Mouse (Mus musculus): ENCODE results near the gene Nrxn3. TPM values are rescaled to one million over a fixed set of nuclear protein-coding genes. Genes with fewer than 3 reads are reported as not detected.

Nrxn3 gene
- polyA plus RNA-seq, 1 experiment from 2014 or later, result 0.72 TPM

DNA sequence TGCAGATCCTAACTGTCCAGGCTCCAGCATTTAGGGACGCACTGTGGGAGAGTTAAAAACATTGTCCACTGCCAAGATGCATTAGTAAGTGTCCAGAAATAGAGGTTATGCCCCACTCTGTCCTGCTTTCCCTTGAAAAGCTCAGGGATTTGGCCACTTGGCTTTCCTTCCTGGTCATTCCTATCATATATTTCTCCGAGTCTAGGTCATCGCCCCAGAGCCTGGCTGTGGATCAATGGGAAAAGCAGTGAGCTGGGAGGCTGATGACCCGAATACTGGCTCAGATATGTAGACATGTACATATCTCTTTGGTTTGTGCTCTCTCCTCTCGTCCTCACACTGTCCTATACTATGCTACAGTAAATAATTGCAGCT is 96.6 kb downstream of the Nrxn3 start:
- no peaks in the 10 kb centered on the region for H3K36me3 ChIP-seq (replicated peaks; ENCODE audit: insufficient read depth, low read length)
- H3K4me2 ChIP-seq (ENCODE audit: low read depth, low read length), result no peak overlapping the region
- 60% methylated on average over 5 of the region's 5 CpGs for WGBS (ENCODE audit: insufficient replicate concordance)
- TF ChIP-seq EP300 (IDR thresholded peaks at IDR 0.05; ENCODE audit: low read depth) (no peak), CTCF (IDR thresholded peaks at IDR 0.05; ENCODE audit: low read depth) (no peak)
- no peak for DNase-seq
- ATAC-seq, result no peak
- H3K27me3 ChIP-seq (ENCODE audit: insufficient read depth, low read length), result no peaks in the 10 kb centered on the region
- H3K9me3 ChIP-seq (ENCODE audit: low read length), result no peaks in the 10 kb centered on the region
- no peaks in the 10 kb centered on the region for H3K4me1 ChIP-seq (ENCODE audit: insufficient read depth)
- no peak overlapping the region for H3K4me3 ChIP-seq (ENCODE audit: low read depth, low read length)
- no peak overlapping the region for H3K9ac ChIP-seq (replicated peaks)
- no peak overlapping the region for H3K27ac ChIP-seq (ENCODE audit: low read depth)

- Histone ChIP-seq H3K4me1 (ENCODE audit: insufficient read depth) (no peaks in the 10 kb centered on the region), H3K27me3 (ENCODE audit: insufficient read depth, low read length) (no peaks in the 10 kb centered on the region), H3K4me2 (ENCODE audit: low read depth, low read length) (no peak overlapping the region), H3K27ac (ENCODE audit: low read depth) (no peak overlapping the region), H3K9me3 (ENCODE audit: low read length) (no peaks in the 10 kb centered on the region), H3K9ac (replicated peaks) (no peak overlapping the region), H3K36me3 (replicated peaks; ENCODE audit: insufficient read depth, low read length) (no peaks in the 10 kb centered on the region), H3K4me3 (ENCODE audit: low read depth, low read length) (no peak overlapping the region)
- whole genome bisulfite sequencing (ENCODE audit: insufficient replicate concordance), result 37% methylated on average over 3 of the region's 3 CpGs
- ATAC-seq (no peak), DNase-seq (no peak)
- TF ChIP-seq EP300 (IDR thresholded peaks at IDR 0.05; ENCODE audit: low read depth) (no peak), CTCF (IDR thresholded peaks at IDR 0.05; ENCODE audit: low read depth) (no peak)
These were observed 97.5 kb downstream of the Nrxn3 start for GRCm38 (mm10) chr12:88820131-88820530.

DNA sequence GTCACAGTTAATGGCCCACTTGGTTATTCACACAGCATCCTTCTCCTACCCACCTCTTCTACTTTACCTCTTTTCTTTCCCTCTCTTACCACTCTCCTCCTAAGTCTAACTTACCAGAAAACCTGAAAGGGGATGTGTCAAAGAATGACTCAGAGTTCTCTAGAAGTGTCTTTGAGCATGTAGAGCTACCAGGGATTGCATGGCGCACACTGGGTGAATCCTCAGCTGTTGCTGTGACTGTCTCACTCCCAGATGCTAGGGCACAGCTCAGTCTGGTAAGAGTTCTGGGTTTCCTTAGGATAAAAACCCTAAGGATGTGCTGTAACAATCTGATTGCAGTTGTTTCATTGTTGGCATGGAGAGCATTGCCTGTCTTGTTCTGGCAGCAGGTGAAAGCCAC is 108.2 kb downstream of the Nrxn3 start:
- H3K4me1 ChIP-seq (ENCODE audit: insufficient read depth), result no peaks in the 10 kb centered on the region
- no peaks in the 10 kb centered on the region for H3K36me3 ChIP-seq (replicated peaks; ENCODE audit: insufficient read depth, low read length)
- 75% methylated on average over 1 of the region's 1 CpGs for whole genome bisulfite sequencing (ENCODE audit: insufficient replicate concordance)
- H3K9ac ChIP-seq (replicated peaks), result no peak overlapping the region
- H3K4me2 ChIP-seq (ENCODE audit: low read depth, low read length), result no peak overlapping the region
- H3K9me3 ChIP-seq (ENCODE audit: low read length), result no peaks in the 10 kb centered on the region
- H3K27me3 ChIP-seq (ENCODE audit: insufficient read depth, low read length), result no peaks in the 10 kb centered on the region
- ATAC-seq (no peak), DNase-seq (no peak)
- no peak overlapping the region for H3K4me3 ChIP-seq (ENCODE audit: low read depth, low read length)
- TF ChIP-seq EP300 (IDR thresholded peaks at IDR 0.05; ENCODE audit: low read depth), result no peak
- TF ChIP-seq CTCF (IDR thresholded peaks at IDR 0.05; ENCODE audit: low read depth), result no peak
- no peak overlapping the region for H3K27ac ChIP-seq (ENCODE audit: low read depth)

DNA sequence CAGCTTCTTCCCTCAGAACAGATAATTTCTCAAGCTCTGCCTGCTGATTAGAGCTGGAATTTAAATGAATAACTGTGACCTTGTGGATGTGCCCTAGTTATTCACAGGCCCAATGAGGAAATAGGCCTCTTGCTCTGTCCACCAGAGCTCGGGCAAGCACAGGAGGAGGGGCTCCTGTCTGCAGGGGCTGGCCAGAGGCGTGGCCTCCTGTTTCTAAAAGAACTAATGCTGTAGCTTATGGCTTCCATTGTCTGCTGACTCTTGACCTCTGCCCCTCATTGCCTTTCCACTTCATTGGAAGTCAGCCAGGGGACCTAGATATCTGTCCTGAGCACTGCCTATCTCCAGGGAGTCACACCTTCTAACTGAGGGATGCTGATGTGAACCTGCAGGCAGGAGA is 113.1 kb downstream of the Nrxn3 start:
- ATAC-seq (no peak), DNase-seq (no peak)
- Histone ChIP-seq H3K4me3 (ENCODE audit: low read depth, low read length) (no peak overlapping the region), H3K9ac (replicated peaks) (no peak overlapping the region), H3K4me2 (ENCODE audit: low read depth, low read length) (no peak overlapping the region), H3K4me1 (ENCODE audit: insufficient read depth) (no peaks in the 10 kb centered on the region), H3K9me3 (ENCODE audit: low read length) (no peaks in the 10 kb centered on the region), H3K36me3 (replicated peaks; ENCODE audit: insufficient read depth, low read length) (no peaks in the 10 kb centered on the region), H3K27ac (ENCODE audit: low read depth) (no peak overlapping the region), H3K27me3 (ENCODE audit: insufficient read depth, low read length) (no peaks in the 10 kb centered on the region)
- TF ChIP-seq EP300 (IDR thresholded peaks at IDR 0.05; ENCODE audit: low read depth), result no peak
- TF ChIP-seq CTCF (IDR thresholded peaks at IDR 0.05; ENCODE audit: low read depth), result no peak
- WGBS (ENCODE audit: insufficient replicate concordance), result 32% methylated on average over 2 of the region's 2 CpGs

- Histone ChIP-seq H3K4me2 (ENCODE audit: low read depth, low read length) (no peak overlapping the region), H3K27ac (ENCODE audit: low read depth) (no peak overlapping the region), H3K4me1 (ENCODE audit: insufficient read depth) (no peaks in the 10 kb centered on the region), H3K36me3 (replicated peaks; ENCODE audit: insufficient read depth, low read length) (no peaks in the 10 kb centered on the region), H3K4me3 (ENCODE audit: low read depth, low read length) (no peak overlapping the region), H3K27me3 (ENCODE audit: insufficient read depth, low read length) (no peaks in the 10 kb centered on the region), H3K9me3 (ENCODE audit: low read length) (no peaks in the 10 kb centered on the region), H3K9ac (replicated peaks) (no peak overlapping the region)
- DNase-seq (no peak), ATAC-seq (no peak)
- TF ChIP-seq EP300 (IDR thresholded peaks at IDR 0.05; ENCODE audit: low read depth) (no peak), CTCF (IDR thresholded peaks at IDR 0.05; ENCODE audit: low read depth) (no peak)
- WGBS (ENCODE audit: insufficient replicate concordance), result 82% methylated on average over 7 of the region's 7 CpGs
These were observed 117.0 kb downstream of the Nrxn3 start for GRCm38 (mm10) chr12:88839724-88840123.

- H3K4me2 ChIP-seq (ENCODE audit: low read depth, low read length), result no peak overlapping the region
- WGBS (ENCODE audit: insufficient replicate concordance), result 78% methylated on average over 6 of the region's 6 CpGs
- H3K9ac ChIP-seq (replicated peaks), result no peak overlapping the region
- no peak overlapping the region for H3K27ac ChIP-seq (ENCODE audit: low read depth)
- DNase-seq, result no peak
- no peaks in the 10 kb centered on the region for H3K36me3 ChIP-seq (replicated peaks; ENCODE audit: insufficient read depth, low read length)
- H3K27me3 ChIP-seq (ENCODE audit: insufficient read depth, low read length), result no peaks in the 10 kb centered on the region
- TF ChIP-seq CTCF (IDR thresholded peaks at IDR 0.05; ENCODE audit: low read depth) (no peak), EP300 (IDR thresholded peaks at IDR 0.05; ENCODE audit: low read depth) (no peak)
- no peaks in the 10 kb centered on the region for H3K9me3 ChIP-seq (ENCODE audit: low read length)
- H3K4me3 ChIP-seq (ENCODE audit: low read depth, low read length), result no peak overlapping the region
- H3K4me1 ChIP-seq (ENCODE audit: insufficient read depth), result no peaks in the 10 kb centered on the region
- no peak for ATAC-seq
These were observed 118.7 kb downstream of the Nrxn3 start for GRCm38 (mm10) chr12:88841350-88841749.

All from liver, postnatal 0 days (tissue).